Mouse (Mus musculus): Measurements from ENCODE around the gene Otop1. TPM values are rescaled to one million over a fixed set of nuclear protein-coding genes. Genes with fewer than 3 reads are reported as not detected.
A peak's percentile ranks its signal among the peaks of the same experiment; 100 is the strongest.

Otop1 gene
- polyA plus RNA-seq, 1 experiment from 2014 or later = not detected

GRCm38 (mm10) chr5:38260107-38260682 lies 15.6 kb upstream of the Otop1 start, which contains the start of gene Tmem128:
Tmem128 (plus strand) TSS chr5:38260185.
- H3K4me1 ChIP-seq (ENCODE audit: insufficient read depth, low read depth, low read length) = no peaks in the 10 kb centered on the region
- no peaks in the 10 kb centered on the region for H3K9me3 ChIP-seq (ENCODE audit: low read length)
- peak within 1 kb of the TSS; percentile 83 for H3K4me2 ChIP-seq (replicated peaks; ENCODE audit: low read depth, low read length)
- H3K4me3 ChIP-seq (ENCODE audit: low read depth, low read length) = peak within 1 kb of the TSS; percentile 80
- H3K27me3 ChIP-seq (replicated peaks; ENCODE audit: insufficient read depth, low read length) = no peaks in the 10 kb centered on the region
- TF ChIP-seq EP300 (IDR thresholded peaks at IDR 0.05) = 0 out of 2 replicates have a peak, but pooled peaks have one; percentile 29
- no peak for TF ChIP-seq CTCF (IDR thresholded peaks at IDR 0.05)
- DNase-seq (ENCODE audit: low spot score) (peak; percentile 80), ATAC-seq (peak; percentile 88)
- WGBS = under 1% methylated on average over 40 of the region's 40 CpGs
- peak within 1 kb of the TSS; percentile 92 for H3K27ac ChIP-seq (ENCODE audit: low read length)
- H3K9ac ChIP-seq (replicated peaks; ENCODE audit: low read depth) = peak within 1 kb of the TSS; percentile 77
- peaks cover 19% of the 10 kb centered on the region for H3K36me3 ChIP-seq (ENCODE audit: insufficient read depth, low read length)

DNA sequence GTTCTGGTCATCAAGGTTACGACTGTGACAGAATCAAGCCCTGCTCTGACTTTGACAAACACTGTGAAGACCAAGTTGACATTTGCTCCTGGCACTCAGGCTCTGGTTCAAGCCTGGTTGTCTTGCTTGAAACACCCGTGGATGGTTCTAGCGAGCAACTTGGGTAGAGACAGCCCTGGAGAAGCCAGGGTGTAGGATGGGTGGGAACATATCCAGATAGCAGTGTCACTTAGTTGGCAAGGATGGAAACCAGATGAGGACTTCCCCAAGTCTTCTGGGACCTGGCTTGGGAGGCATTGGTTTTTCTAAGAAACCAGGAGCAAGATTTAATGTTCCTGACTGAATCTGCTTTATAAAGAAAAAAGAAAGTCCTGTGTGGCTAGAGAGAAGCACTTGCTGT lies 4.8 kb upstream of the Otop1 start:
- Histone ChIP-seq H3K27me3 (replicated peaks; ENCODE audit: insufficient read depth, low read length) (no peaks in the 10 kb centered on the region; the same call in 1 of the 2 replicates), H3K4me1 (ENCODE audit: insufficient read depth, low read depth, low read length) (no peaks in the 10 kb centered on the region), H3K36me3 (ENCODE audit: insufficient read depth, low read length) (peaks cover 22% of the 10 kb centered on the region), H3K9me3 (ENCODE audit: low read length) (no peaks in the 10 kb centered on the region), H3K4me2 (replicated peaks; ENCODE audit: low read depth, low read length) (no peak overlapping the region), H3K9ac (replicated peaks; ENCODE audit: low read depth) (no peak overlapping the region), H3K27ac (ENCODE audit: low read length) (no peak overlapping the region), H3K4me3 (ENCODE audit: low read depth, low read length) (no peak overlapping the region)
- 85% methylated on average over 3 of the region's 3 CpGs for WGBS
- DNase-seq (ENCODE audit: low spot score) (no peak), ATAC-seq (no peak)
- no peak for TF ChIP-seq EP300 (IDR thresholded peaks at IDR 0.05)
- no peak for TF ChIP-seq CTCF (IDR thresholded peaks at IDR 0.05)

- no peak for DNase-seq (ENCODE audit: low spot score)
- no peak overlapping the region for H3K4me2 ChIP-seq (replicated peaks; ENCODE audit: low read depth, low read length)
- TF ChIP-seq CTCF (IDR thresholded peaks at IDR 0.05) (no peak), EP300 (IDR thresholded peaks at IDR 0.05) (no peak)
- H3K4me3 ChIP-seq (ENCODE audit: low read depth, low read length) = no peak overlapping the region
- 86% methylated on average over 4 of the region's 4 CpGs for WGBS
- H3K9ac ChIP-seq (replicated peaks; ENCODE audit: low read depth) = no peak overlapping the region
- peaks cover 13% of the 10 kb centered on the region for H3K36me3 ChIP-seq (ENCODE audit: insufficient read depth, low read length)
- ATAC-seq = no peak
- no peak overlapping the region for H3K27ac ChIP-seq (ENCODE audit: low read length)
- peaks cover 20% of the 10 kb centered on the region for H3K27me3 ChIP-seq (replicated peaks; ENCODE audit: insufficient read depth, low read length)
- no peaks in the 10 kb centered on the region for H3K4me1 ChIP-seq (ENCODE audit: insufficient read depth, low read depth, low read length)
- H3K9me3 ChIP-seq (ENCODE audit: low read length) = no peaks in the 10 kb centered on the region
These were observed 1.9 kb upstream of the Otop1 start for GRCm38 (mm10) chr5:38273831-38274230.

GRCm38 (mm10) chr5:38276451-38276850 lies 679 bp downstream of the Otop1 start:
- Histone ChIP-seq H3K9ac (replicated peaks; ENCODE audit: low read depth) (no peak overlapping the region), H3K36me3 (ENCODE audit: insufficient read depth, low read length) (0 out of 2 replicates have a peak, but pooled peaks cover under 1% of the 10 kb centered on the region), H3K4me3 (ENCODE audit: low read depth, low read length) (no peak overlapping the region), H3K9me3 (ENCODE audit: low read length) (no peaks in the 10 kb centered on the region), H3K4me2 (replicated peaks; ENCODE audit: low read depth, low read length) (no peak overlapping the region), H3K27ac (ENCODE audit: low read length) (no peak overlapping the region), H3K27me3 (replicated peaks; ENCODE audit: insufficient read depth, low read length) (peaks cover 20% of the 10 kb centered on the region), H3K4me1 (ENCODE audit: insufficient read depth, low read depth, low read length) (no peaks in the 10 kb centered on the region)
- TF ChIP-seq CTCF (IDR thresholded peaks at IDR 0.05) (no peak), EP300 (IDR thresholded peaks at IDR 0.05) (no peak)
- DNase-seq (ENCODE audit: low spot score) = no peak
- WGBS = 4% methylated on average over 19 of the region's 19 CpGs
- no peak for ATAC-seq

DNA sequence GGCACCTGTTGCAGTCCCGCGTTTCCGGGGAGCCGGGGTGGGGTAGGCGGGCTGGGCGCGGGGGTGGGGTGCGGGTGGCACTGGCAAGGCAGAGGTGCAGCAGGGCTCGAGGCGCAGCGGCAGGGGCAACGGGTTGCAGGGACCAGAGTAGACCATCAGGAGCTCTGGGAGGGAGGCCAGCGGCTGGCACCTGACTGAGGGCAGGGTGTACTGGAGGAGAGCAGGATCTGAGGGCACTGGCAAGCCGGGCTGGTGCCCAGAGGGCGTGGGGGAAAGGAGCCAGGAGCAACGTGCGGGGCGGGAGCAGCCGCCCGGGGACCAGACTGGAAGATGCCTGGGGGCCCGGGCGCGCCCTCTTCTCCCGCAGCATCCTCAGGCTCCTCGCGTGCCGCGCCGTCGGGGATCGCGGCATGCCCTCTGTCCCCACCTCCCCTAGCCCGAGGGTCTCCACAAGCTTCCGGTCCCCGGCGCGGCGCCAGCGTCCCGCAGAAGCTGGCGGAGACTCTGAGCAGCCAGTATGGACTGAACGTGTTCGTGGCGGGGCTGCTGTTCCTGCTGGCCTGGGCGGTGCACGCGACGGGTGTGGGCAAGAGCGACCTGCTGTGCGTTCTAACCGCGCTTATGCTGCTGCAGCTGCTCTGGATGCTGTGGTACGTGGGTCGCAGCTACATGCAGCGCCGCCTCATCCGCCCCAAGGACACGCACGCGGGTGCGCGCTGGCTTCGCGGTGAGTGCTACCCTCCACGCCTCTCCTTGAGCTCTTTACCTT lies 1.5 kb downstream of the Otop1 start:
- Histone ChIP-seq H3K4me1 (ENCODE audit: insufficient read depth, low read depth, low read length) (no peaks in the 10 kb centered on the region), H3K9me3 (ENCODE audit: low read length) (no peaks in the 10 kb centered on the region), H3K27me3 (replicated peaks; ENCODE audit: insufficient read depth, low read length) (peaks cover 20% of the 10 kb centered on the region), H3K36me3 (ENCODE audit: insufficient read depth, low read length) (no peaks in the 10 kb centered on the region), H3K4me2 (replicated peaks; ENCODE audit: low read depth, low read length) (no peak overlapping the region), H3K27ac (ENCODE audit: low read length) (no peak overlapping the region), H3K4me3 (ENCODE audit: low read depth, low read length) (no peak overlapping the region), H3K9ac (replicated peaks; ENCODE audit: low read depth) (no peak overlapping the region)
- TF ChIP-seq EP300 (IDR thresholded peaks at IDR 0.05) = no peak
- TF ChIP-seq CTCF (IDR thresholded peaks at IDR 0.05) = no peak
- 5% methylated on average over 57 of the region's 65 CpGs for WGBS
- no peak for DNase-seq (ENCODE audit: low spot score)
- no peak for ATAC-seq

DNA sequence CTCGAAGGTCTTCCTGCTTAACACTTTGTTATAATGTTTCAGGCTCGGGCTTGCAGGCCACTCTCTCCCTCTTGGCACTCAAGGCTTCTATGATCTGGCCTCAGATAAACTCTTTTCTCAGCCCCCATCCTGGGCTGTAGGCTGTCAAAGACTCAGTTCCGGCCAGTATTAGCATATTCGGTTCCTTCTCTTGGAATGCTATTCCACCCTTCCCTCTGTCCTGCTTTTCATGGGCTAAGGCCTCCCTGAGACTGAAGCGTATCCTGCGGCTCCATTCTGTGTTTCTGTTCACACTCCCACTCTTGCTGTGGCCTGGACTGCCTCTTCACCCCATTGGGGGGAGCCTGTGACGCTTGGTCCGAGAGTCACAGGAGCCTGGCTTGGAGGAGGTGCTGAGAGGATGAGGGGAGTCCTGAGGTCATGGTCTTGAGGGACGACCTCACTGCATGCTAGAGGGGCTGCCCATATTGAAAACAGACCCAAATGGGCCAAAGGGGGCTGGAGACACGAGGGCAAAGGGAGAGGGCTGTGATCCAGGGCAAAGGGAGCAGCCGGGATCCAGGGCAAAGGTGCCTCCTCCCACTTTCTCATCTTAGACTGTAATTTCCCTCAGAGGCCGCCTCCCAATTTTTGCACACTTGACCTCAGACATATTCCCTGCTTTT lies 2.3 kb downstream of the Otop1 start:
- Histone ChIP-seq H3K36me3 (ENCODE audit: insufficient read depth, low read length) (no peaks in the 10 kb centered on the region), H3K9me3 (ENCODE audit: low read length) (no peaks in the 10 kb centered on the region), H3K4me3 (ENCODE audit: low read depth, low read length) (no peak overlapping the region), H3K4me1 (ENCODE audit: insufficient read depth, low read depth, low read length) (no peaks in the 10 kb centered on the region), H3K27ac (ENCODE audit: low read length) (no peak overlapping the region), H3K4me2 (replicated peaks; ENCODE audit: low read depth, low read length) (no peak overlapping the region), H3K27me3 (replicated peaks; ENCODE audit: insufficient read depth, low read length) (peaks cover 20% of the 10 kb centered on the region), H3K9ac (replicated peaks; ENCODE audit: low read depth) (no peak overlapping the region)
- no peak for ATAC-seq
- no peak for DNase-seq (ENCODE audit: low spot score)
- 13% methylated on average over 12 of the region's 12 CpGs for WGBS
- no peak for TF ChIP-seq CTCF (IDR thresholded peaks at IDR 0.05)
- TF ChIP-seq EP300 (IDR thresholded peaks at IDR 0.05) = no peak
